Mouse (Mus musculus): ENCODE results near the gene Hectd2. TPM values are rescaled to one million over a fixed set of nuclear protein-coding genes. Genes with fewer than 3 reads are reported as not detected.
A peak's percentile ranks its signal among the peaks of the same experiment; 100 is the strongest.

Hectd2 gene
- 10 to 100 TPM; 28.6 to 32.5 TPM for total RNA-seq (2021)
- long read RNA-seq, experiment 1, full-length matches to known transcripts = 3 of 11 reads
- long read RNA-seq, experiment 1, partial matches to known transcripts = 2 of 11 reads
- long read RNA-seq, experiment 1, other reads (novel, unspliced or antisense) = 6 of 11 reads
- long read RNA-seq, experiment 2, full-length matches to known transcripts = 5 of 10 reads
- long read RNA-seq, experiment 2, partial matches to known transcripts = 2 of 10 reads
- long read RNA-seq, experiment 2, other reads (novel, unspliced or antisense) = 3 of 10 reads

DNA sequence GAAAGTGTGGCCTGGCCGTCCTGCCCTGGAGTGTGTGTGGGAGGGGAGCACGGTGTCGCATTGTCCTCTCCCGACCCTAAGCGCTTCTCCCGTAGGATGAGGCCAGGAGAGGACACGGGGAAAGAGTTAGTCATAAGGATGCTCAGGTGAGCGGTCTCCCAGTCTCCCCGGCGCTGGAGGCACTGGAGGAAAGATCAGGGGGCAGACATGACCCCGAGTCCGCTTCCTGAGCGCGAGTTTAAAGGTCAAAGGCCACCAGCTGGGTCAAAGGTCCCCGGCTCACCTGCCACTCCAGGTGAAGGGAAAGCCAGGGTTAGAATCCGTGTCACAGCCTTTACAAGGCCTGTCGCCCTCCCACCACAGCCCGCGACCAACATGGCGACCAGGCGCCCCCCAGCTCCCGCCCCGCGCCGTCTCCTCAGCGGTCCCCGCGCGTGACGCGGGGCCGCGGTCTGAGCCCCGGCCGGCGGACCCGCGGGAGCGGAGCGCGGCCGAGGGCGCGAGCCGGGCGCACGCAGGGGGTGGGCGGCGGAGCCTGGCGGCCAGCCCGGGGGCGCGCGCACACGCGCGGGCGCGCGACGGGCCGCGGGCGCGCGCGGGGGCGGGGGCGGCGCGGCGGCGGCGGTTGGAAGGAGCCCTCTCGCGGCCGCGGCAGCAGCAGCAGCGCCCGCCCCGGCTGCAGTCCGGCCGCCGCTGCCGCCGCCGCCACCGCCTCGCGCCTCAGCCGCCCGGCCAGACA lies at the start of gene Hectd2:
Hectd2 (plus strand) TSS at position 594 of the 739 bp plus-strand sequence.
- peak; percentile 64 for DNase-seq (ENCODE audit: low spot score in 2 of 2)
- intact Hi-C loops (cut with DNase I) = loop anchor here (2.0 to 10.0 kb wide), 2 partner anchors 15 to 449 kb away; no protein-coding TSS in a partner anchor

DNA sequence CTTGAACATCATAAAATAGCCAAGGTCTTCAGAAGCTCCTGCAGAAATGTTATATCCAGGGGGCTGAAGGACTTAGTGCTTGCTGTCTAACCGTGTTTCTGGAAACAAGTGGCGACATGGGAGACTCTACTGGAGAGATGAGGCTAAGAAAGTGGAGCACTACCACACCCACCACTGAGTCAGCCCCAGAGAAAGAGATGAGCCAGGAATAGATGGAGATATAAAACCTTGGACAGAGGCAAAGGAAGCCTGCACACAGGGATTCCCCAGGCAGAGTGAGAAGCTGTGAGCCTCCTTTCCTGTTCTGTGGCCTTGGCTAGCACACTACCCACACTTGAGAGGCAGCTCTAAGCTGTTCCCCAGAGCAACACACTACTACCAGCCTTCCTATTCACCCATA lies 49.7 kb upstream of the Hectd2 start:
- DNase-seq (ENCODE audit: low spot score in 2 of 2) = peak in 1 of 2 experiments; percentile 10
- intact Hi-C loops (cut with DNase I) = no loop called here

DNA sequence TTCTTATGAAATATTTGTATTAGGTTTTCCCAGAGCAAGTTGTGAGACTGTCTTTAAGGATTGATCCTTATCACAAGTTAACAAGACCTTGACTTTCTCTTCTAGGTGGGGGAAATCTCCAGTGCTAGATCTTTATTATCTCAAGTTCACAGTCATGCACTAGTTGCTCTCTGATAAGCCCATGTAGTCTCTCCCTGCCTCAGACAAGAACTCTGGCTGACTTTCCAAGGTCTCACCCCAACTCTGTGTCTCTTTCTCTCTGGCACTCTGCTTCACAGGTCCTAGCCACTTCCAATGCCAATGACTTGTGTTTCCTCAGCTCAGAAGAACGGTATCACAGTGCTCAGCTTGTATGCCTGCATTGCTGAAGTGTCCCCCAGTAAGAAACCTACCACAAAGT lies 43.1 kb upstream of the Hectd2 start:
- intact Hi-C loops (cut with DNase I) = no loop called here

DNA sequence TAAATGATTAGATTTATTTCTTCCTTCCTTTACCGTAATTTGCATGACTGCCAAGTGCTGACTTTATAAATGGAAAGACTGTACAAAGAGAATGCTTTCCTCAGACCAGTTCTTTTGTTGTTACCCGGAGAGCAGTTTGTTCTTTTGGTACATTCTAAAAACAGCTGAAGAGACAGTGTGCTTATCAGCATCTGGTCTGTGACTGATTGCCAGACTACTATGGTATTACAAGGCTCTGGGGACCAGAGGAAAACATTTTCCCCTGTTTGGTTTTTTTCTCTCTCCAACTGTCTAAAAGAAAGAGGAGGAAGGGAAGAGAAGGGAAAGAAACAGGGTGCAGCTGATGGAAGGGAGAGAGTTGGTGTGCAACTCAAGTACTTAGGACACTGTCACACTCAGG lies 36.0 kb upstream of the Hectd2 start:
- no peak for DNase-seq (ENCODE audit: low spot score in 2 of 2)
- intact Hi-C loops (cut with DNase I) = no loop called here

More for the DNA sequence above, 43.1 kb upstream of the Hectd2 start:
- no peak for DNase-seq (ENCODE audit: low spot score in 2 of 2)

DNA sequence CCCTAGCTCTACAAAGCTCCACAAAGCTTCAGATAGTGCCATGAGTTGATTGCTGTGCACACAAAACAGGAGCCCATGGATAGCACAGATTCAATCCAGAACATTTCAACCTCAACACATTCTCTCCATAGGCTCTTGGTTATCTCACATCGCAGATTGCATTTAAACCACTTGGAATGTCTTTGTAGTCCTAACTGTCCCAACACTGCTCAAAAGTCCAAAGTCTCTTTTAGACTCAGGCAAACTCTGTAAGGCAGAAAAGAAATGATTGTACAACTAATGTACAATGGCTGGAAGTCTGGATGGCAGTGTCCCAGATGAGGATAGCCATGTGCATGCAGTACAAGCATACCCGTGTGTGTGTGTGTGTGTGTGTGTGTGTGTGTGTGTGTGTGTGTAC lies 32.9 kb upstream of the Hectd2 start:
- intact Hi-C loops (cut with DNase I) = no loop called here
- DNase-seq (ENCODE audit: low spot score in 2 of 2) = no peak

DNA sequence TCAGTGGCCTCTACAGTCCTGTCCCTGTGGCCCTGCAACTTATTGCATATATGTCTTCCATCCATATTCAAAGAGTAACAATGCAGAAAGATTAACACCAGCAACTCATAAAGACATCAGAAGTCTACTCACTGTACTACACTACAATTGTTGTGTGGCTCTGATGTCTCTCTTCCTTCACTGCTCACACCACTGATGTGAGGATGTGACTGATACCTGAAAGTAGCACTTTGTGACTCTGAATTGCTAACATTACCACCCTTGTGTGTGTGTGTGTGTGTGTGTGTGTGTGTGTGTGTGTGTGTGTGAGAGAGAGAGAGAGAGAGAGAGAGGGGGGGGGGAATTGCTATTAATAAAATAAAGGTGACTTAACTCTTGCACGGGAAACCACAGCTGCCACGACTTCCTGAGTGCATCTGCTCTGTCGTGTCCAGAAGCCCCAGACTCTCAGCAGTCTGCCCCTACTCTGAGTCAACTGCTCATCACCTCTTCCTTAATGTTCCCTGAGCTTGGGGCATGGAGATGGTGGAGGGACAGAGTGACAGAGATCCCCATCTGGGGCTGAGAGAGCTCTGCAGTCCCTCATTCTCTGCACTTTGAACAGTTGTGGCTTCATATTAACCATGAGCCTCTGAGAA lies 31.8 kb upstream of the Hectd2 start:
- intact Hi-C loops (cut with DNase I) = no loop called here

DNA sequence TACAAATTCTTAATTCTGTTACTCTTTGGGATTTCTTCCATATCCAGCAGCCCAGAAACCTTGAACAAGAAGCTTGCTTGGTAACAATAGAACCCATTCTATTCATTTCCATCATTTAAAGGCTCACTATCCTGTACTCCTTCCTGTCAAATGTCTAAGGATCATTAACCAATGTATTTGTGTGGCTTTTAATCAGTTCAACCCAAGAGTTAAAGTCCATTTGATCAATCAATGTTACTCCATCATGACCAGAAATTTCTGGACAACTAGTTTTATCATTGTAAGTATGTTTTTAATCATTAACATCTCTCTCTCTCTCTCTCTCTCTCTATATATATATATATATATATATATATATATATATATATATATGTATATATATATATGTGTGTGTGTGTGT lies 29.4 kb upstream of the Hectd2 start:
- intact Hi-C loops (cut with DNase I) = no loop called here
- DNase-seq (ENCODE audit: low spot score in 2 of 2) = no peak

More for the DNA sequence above, 31.8 kb upstream of the Hectd2 start:
- DNase-seq (ENCODE audit: low spot score in 2 of 2) = no peak

DNA sequence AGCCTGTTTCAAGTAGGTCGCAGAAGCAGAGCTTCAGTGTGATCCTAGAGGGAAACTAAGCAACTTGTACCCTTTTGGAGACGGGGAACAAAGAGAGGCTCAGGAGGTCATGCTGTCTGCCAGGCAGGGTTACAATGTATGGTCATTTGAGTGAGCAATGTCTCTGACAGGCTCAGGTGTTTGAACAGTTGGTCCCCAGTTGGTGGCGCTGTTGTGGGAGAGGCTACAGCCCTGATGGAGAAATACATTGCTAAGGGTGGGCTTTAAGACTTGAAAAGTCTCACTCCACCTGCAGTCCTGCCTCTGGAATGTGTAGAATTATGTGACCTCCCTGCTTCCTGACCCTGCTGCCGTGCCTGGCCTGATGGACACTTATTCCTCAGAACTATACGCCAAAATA lies 21.4 kb upstream of the Hectd2 start:
- DNase-seq (ENCODE audit: low spot score in 2 of 2) = no peak
- intact Hi-C loops (cut with DNase I) = no loop called here

DNA sequence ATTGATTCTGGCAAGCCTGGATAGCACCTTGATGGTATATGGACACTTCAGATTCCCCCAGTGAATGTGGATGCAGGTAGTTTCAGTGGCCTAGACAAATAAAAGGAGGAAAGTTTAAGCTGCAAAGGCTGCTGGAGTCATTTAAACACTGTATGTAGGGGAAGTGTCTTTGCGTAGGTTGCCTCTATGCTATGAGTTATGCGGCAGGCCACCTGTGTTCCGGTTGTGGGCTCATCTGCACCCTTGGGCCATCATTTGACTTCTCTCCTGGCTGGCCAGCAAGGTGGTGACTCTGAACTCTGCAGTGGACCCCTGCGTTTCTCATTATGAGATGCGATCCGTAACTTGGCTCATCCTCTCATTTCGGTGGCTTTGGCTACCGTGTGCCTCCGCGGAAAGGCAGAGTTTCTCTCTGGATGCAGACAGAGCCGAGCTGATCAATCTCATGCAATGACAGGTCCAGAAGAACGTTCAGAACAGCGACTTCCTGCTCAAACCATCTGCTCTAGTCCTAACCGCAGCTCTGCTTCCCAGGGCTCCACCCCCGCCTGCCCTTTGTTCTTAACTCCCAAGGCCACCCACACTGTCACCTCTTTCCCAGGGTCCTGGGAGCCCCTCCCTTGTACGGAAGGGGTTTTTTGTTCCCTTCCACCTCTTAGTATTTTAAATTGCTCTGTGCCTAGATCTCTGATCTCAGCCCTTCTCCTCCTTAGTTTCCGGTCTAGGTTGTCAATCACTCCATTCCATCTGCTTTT lies 20.3 kb upstream of the Hectd2 start:
- intact Hi-C loops (cut with DNase I) = no loop called here
- peak in 1 of 2 experiments; percentile 12 for DNase-seq (ENCODE audit: low spot score in 2 of 2)

DNA sequence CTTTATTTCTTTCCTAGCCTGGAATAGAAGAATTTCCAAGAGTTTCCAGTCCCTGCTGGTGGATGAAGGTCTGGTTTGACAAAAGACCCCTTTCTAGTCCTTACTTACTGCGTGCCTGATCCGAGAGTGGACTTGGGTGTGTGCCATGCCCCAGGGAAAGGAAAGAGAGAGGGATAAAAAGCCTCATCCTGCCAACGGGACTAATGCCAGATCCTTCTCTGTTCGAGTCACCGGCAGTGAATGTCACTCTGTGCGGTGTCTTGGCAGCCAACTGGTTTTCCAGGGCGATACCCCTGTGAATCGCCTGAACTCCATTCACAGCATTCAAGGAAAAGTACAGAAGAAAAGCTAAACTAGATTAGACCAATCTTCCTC lies 19.7 kb upstream of the Hectd2 start:
- intact Hi-C loops (cut with DNase I) = no loop called here
- DNase-seq (ENCODE audit: low spot score in 2 of 2) = peak; percentile 47 to 57

DNA sequence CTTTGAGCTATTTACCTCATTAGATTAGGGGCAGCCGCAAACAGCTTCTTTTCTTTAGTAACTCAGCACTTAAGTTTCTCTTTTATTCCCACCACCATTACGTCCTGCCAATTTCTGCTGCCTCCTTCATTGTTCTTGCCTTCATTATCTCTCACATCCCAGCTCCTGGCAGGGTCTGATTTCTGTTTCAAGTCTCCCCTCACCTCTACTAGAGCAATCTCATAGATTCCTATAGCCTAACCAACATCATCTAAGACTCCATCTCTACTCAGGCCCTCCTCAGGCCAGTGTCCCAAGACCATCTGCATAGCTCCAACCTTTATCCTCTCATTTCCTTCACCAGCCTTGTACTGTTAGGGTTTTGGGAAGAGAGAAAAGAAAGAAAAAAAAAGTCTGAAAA lies 19.3 kb upstream of the Hectd2 start:
- intact Hi-C loops (cut with DNase I) = no loop called here
- no peak for DNase-seq (ENCODE audit: low spot score in 2 of 2)

DNA sequence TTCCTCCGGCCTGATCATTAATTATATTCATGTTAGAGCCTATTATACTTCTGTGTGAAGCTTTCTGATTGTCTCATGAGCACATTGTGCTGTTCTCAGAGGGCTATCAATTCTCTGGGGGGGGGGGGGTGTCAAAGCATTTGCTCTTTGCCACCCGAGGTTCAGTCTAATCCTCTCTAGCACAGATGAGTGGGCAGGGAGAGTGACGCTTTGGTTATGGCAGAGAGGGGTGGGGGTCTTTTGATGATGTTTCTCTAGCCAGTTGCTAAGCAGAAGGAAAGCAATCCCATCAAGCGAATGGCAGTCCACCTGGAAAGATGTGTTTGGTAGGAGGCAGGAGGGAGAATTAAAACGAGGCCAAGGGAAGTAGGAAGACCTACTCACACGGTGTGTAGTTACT lies 18.6 kb upstream of the Hectd2 start:
- intact Hi-C loops (cut with DNase I) = no loop called here
- DNase-seq (ENCODE audit: low spot score in 2 of 2) = no peak

DNA sequence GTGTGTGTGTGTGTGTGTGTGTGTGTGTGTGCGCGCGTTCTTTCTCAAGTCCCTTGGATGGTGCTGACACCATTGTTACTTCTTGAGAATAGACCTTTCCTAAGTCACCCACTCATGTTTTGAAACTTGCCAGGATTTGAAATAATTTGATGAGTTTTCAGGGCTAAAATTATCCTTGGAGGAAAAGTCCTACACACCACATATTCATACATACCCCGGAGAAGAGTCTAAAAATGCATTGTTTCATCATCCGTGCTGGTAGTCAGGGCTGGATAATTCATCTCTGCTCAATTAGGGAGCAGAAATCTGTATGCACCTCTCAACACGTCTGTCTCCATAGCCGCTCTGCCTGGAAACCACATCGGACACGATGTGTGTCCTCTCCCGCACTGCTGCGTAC lies 17.5 kb upstream of the Hectd2 start:
- peak; percentile 39 to 61 for DNase-seq (ENCODE audit: low spot score in 2 of 2)
- intact Hi-C loops (cut with DNase I) = no loop called here

DNA sequence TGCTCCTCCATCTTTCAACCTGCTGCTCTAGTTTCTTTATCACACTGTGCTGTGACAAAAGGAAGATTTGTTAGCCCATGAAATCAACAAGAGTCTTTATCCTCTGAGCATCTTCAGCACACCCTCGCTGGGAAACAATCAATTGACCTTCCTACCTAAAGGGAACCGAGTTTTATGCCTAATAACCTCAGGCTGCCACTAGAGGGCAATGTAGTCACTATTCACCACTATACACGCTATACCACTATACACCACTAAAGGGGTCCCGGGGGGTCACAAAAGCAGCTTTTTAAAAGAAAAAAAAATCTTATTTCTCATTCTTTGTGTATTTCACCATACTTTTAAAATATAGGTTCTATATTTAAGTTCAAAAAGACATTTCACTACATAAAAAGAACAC lies 15.9 kb upstream of the Hectd2 start:
- intact Hi-C loops (cut with DNase I) = loop anchor here (2.0 kb wide), 1 partner anchor 16 kb away; the partner anchor contains the start of gene Hectd2
- DNase-seq (ENCODE audit: low spot score in 2 of 2) = peak; percentile 52 to 68

DNA sequence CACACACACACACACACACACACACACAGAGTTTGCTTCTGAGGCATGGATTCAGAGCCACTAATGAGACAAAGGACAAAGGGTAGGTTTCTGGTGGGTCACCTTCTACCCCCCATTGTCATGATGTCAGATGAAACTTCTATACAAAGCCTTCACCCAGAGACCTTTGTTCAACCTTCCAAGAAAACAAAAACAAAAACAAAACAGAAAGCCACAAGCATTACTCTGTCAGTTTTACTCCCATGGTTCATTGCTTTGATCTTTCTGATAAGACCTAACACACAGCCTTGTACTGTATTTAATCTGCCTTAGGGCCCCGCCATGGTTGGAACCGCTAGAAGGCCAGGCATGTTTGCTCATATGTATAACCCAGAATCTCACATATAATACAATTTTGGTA lies 15.1 kb upstream of the Hectd2 start:
- no peak for DNase-seq (ENCODE audit: low spot score in 2 of 2)
- intact Hi-C loops (cut with DNase I) = loop anchor here (2.0 kb wide), 1 partner anchor 15 kb away; the partner anchor contains the start of gene Hectd2

DNA sequence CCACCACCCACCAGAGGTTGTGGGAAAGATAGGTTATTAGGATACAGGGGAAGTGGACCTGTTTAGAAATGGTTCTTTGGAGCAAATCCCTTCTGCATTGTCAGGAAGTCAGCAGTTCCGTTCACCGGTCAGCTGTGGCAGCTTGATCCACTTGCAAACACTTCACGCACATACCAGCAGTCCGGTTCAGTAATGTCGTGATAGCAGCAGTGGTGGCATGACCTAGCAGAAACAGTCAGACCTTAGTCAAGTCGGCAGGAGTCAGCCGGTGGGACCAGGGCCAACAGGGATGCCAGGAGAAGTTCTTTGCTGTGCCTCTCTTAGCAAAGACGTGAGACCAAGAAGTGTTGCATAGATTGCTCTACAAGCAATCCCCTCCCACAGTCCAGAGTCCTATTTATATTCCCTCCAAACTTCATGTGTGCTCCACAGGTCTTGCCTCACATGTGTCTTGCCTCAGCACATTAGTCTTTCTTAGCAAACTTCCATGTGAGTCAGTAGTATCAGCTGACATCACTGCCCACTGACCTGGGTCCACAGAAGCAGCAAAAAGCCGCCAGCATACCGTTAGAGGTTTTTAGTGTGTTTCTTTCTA lies 14.3 kb upstream of the Hectd2 start:
- no peak for DNase-seq (ENCODE audit: low spot score in 2 of 2)
- intact Hi-C loops (cut with DNase I) = no loop called here

DNA sequence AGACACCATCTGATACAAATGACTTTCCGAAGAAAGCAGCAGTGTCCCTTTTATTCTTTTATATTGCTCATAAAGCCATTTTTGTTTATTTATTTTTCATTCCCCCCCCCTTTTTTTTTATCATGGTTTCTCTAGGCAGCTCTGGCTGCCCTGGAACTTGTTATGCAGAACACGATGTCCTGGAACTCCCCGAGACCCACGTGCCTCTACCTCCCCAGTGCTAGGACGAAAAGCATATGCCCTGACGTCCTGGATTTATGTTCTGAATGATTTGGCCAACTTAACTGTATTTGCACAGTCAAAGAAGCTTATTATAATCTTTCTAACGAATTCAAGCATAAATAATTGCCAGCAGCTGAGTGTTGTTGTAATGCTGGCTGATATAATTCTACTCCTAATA lies 13.7 kb upstream of the Hectd2 start:
- DNase-seq (ENCODE audit: low spot score in 2 of 2) = no peak
- intact Hi-C loops (cut with DNase I) = no loop called here

DNA sequence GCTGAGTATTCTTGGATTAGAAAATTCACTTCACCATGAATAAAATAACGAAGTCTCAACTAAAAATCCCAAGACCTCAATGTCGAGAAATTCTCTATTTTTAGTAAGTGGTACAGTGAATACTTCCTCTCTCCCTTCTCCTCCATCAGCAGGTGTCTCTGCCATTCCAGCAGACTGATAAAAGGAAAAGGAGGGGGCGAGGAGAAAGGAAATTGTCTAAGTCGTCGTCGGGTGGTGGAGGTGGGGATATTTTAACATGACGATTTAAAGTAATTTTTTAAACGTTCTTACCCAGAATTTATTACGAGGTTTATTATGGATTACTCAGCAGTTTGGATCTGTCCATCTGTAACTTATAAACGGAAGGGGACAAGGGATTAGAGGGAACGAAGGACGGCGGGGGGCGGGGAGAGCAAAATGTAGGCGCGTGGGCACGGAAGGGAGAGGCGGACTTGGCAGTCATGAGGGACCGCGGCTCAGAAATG lies 836 bp upstream of the Hectd2 start:
- no peak for DNase-seq (ENCODE audit: low spot score in 2 of 2)
- intact Hi-C loops (cut with DNase I) = loop anchor here (2.0 to 10.0 kb wide), 2 partner anchors 15 to 449 kb away; no protein-coding TSS in a partner anchor
